Mouse (Mus musculus) bone marrow macrophage, adult 2 months (primary cell): ENCODE measurements around the gene Sesn2. TPM values are rescaled to one million over a fixed set of nuclear protein-coding genes. Genes with fewer than 3 reads are reported as not detected.

Experiments
- H3K27ac ChIP-seq: 2 replicates; pipeline ENCODE4 v1.5.1; 2012; ENCODE audit warnings: low read depth, low read length; ENCODE audit not compliant: insufficient read depth
- H3K4me1 ChIP-seq: 2 replicates; pipeline ENCODE4 v1.6.1; 2012; ENCODE audit warnings: low read length; ENCODE audit not compliant: control insufficient read depth, insufficient read depth
- H3K4me3 ChIP-seq: 2 replicates; pipeline ENCODE4 v1.5.1; 2012; ENCODE audit warnings: mild to moderate bottlenecking, low read length, moderate library complexity; ENCODE audit not compliant: insufficient read depth
- CTCF ChIP-seq: IDR thresholded peaks from 2 replicates; pipeline ENCODE4 v1.5.1; 2012; ENCODE audit warnings: low read depth, mild to moderate bottlenecking, low read length, moderate library complexity
- POLR2A ChIP-seq: IDR thresholded peaks from 2 replicates; pipeline ENCODE4 v1.6.1; 2012; ENCODE audit warnings: mild to moderate bottlenecking, low read depth, low read length, borderline replicate concordance
- polyA plus RNA-seq: library from polyadenylated mRNA; stranded (reverse); fragments of >200 nt; gene quantifications from 2 replicates; pipeline ENCODE4 v1.2.4, GENCODE M21; 2012; ENCODE audit not compliant: missing spikeins, insufficient read depth, insufficient read length

Sesn2 gene
- polyA plus RNA-seq, 1 experiment, result 13.8 TPM

DNA sequence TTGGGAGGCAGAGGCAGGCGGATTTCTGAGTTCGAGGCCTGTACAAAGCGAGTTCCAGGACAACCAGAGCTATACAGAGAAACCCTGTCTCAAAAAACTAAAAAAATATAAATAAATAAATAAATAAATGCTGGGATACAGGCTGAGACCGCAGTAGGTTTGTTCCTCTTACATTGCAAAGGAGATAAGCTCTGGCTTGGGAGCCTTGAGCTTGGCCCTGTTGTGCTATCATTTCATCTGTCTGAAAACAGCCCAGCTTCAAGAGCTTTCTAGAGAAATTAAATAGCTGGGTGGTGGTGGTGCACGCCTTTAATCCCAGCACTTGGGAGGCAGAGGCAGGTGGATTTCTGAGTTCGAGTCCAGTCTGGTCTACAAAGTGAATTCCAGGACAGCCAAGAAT, 8.7 kb downstream of the Sesn2 start:
- no peak overlapping the region for H3K4me3 ChIP-seq
- no peak for TF ChIP-seq POLR2A
- peaks cover 32% of the 10 kb centered on the region for H3K4me1 ChIP-seq
- H3K27ac ChIP-seq, result no peak overlapping the region

DNA sequence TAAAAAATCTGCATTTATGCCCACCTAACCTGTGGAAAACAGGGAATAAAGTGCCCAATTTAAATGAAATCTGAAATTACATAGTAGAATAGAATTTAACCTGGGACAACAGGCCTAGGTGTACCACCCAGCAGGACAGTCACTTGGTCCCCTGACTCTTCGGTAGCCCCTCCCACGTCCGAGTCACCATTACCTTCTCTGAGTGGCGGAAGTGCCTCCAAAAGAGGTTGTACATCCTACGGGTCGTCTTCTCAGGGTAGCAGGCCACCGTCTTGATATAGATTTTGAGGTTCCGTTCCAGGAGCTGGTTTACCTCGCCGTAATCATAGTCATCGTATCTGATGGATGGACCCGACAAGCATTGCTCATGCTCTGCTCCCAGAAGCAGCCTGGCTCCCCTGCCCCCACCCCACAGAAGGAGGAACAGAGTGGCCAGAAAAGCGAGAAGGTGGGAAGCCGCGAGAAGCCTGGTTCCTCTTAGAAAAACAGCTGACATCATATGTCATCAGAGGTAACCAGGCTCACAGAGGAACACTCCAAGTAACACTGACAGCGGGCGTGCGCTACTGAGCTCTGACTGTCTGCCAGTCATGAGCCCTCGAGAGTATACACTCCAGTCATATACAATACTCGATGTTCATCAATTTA, 15.9 kb downstream of the Sesn2 start:
- Histone ChIP-seq H3K27ac (no peak overlapping the region), H3K4me1 (peaks cover 44% of the 10 kb centered on the region), H3K4me3 (no peak overlapping the region)
- TF ChIP-seq POLR2A (no peak), CTCF (no peak)

DNA sequence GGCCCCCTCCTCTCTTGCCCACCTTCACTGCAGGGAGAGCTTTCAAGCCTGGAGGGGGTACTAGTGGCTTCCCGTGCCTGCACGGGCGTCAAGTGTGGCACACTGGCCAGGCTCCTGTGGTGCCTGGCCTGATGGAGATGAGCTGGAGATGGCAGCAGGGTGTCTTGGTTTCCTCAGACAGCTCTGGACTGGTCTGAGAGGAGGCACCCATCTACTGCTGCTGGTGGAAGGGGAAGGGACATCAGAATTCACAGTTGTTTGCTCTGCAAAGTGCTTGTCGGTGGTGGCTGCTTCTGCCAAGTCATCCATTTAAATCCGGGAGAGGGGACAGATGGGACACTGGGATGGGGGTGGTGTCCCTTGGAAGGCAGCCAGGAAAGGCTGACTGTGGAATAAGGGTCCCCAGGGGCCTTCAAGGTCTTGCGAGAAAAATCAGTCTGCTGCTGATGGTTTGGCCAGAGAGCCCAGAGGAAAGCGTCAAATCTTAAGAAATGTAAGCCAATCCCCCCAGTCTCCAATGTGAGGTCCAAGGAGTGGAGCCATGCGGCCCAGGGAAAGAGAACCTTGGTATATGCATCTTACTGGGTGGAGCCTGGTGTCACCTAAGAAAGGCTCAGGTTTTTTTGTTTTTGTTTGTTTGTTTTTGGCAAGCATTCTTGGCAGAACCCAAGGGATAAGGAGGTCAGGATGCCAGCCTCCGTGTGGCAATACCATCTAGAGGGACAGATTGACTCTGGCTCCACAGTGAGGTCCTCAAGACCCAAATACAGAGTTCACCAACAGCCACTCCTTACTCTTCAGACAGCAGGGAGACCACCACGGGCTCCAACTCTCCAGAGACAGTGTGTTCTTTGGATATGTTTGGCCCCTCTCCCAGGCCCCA, 17.9 kb downstream of the Sesn2 start:
- Histone ChIP-seq H3K4me3 (no peak overlapping the region), H3K27ac (no peak overlapping the region), H3K4me1 (peaks cover 55% of the 10 kb centered on the region)
- TF ChIP-seq POLR2A, result no peak
- TF ChIP-seq CTCF, result no peak

DNA sequence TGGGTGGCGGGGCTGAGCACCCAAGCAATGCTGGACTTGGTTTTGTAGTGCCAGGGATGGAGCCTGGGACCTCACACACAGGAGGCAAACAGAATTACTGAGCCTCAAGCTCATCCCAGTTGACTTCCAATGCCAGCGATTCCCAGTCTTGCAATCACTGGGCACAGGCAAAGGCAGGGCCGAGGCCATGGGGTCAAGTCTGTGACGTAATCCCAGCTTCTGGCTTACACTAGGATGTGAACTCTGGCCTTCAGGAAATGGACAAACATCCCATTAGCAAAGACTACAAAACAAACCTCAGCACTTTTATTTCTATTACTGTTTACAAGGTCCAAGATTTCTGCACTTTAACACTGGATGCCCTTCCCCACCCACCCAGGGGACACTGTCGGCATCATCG, 18.6 kb downstream of the Sesn2 start:
- Histone ChIP-seq H3K27ac (peak overlapping the region; percentile 4; the same call in 1 of the 2 replicates), H3K4me1 (peaks cover 55% of the 10 kb centered on the region), H3K4me3 (no peak overlapping the region)
- TF ChIP-seq CTCF (no peak), POLR2A (no peak)

DNA sequence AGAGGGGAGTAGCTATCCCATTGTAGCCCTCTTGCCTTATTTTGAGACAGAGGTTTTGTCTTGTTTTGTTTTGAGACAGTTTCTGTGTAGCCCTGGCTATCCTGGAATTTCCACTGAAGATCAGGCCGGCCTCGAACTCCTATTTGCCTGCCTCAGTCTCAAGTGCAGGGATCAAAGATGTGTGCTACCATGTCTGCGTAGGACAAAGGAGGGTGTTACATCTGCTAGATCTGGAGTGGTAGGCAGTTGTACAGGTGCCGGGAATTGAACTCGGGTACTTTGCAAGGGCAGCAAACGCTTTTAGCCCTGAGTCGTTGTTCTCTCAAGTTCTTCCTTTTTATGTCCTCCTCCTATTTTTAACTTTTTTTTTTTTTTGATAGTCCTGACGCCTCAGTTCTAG, 19.2 kb downstream of the Sesn2 start:
- TF ChIP-seq POLR2A (no peak), CTCF (no peak)
- peaks cover 55% of the 10 kb centered on the region for H3K4me1 ChIP-seq
- no peak overlapping the region for H3K4me3 ChIP-seq
- no peak overlapping the region for H3K27ac ChIP-seq

DNA sequence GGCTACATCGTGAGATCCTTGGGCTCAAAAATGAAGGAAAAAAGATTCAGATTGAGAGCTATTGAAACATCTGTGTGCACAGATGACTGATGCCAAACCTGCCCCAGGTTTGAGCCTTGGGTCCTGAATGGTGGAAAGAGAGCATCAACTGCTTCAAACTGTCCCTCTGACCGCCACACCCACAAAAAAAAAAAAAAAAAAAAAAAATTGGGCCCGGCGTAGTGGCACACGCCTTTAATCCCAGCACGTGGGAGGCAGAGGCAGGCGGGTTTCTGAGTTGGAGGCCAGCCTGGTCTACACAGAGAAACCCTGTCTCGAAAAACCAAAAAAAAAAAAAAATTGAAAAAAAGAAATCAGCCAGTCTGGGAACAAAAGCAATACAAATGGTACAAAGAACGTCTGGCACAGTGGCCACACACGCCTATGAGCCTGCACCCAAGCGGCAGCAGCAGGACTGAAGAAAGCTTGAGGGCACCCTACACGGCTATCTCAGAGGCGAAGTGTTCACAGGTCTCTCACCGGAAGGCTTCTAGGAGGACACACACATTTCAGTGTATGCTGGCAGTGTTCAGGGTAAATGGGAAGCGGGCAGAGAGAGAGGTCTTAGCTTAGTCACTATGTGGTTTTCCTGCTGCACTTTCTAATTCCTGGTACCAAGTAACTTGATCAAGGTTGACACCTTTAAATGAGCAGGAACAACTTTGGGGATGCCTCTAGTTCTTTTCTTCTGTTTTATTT, 19.9 kb downstream of the Sesn2 start:
- no peak overlapping the region for H3K27ac ChIP-seq
- TF ChIP-seq CTCF, result no peak
- TF ChIP-seq POLR2A, result no peak

DNA sequence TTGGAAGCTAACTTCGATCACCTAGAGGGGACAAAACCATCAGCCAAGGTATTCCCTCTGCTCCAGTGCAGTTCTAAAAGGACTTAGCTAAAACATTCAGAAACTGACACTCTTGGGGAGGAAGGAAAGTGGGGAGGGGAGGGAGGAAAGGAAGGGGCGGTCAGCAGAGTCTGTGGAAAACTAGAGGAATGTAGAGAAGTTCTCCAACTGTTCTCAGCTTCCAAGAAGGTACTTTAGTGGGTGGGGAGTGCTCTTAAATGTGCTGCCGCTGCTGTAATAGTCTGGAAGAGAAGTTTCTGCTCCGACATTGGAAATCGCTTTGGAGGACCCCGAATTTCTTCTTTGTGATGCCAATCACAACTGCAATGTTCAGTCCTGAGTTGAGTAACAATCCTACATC, 21.3 kb downstream of the Sesn2 start:
- no peak overlapping the region for H3K4me3 ChIP-seq
- H3K4me1 ChIP-seq, result peaks cover 38% of the 10 kb centered on the region
- no peak overlapping the region for H3K27ac ChIP-seq
- TF ChIP-seq POLR2A (no peak), CTCF (no peak)

More for the DNA sequence above, 19.9 kb downstream of the Sesn2 start:
- H3K4me1 ChIP-seq, result peaks cover 51% of the 10 kb centered on the region
- no peak overlapping the region for H3K4me3 ChIP-seq

DNA sequence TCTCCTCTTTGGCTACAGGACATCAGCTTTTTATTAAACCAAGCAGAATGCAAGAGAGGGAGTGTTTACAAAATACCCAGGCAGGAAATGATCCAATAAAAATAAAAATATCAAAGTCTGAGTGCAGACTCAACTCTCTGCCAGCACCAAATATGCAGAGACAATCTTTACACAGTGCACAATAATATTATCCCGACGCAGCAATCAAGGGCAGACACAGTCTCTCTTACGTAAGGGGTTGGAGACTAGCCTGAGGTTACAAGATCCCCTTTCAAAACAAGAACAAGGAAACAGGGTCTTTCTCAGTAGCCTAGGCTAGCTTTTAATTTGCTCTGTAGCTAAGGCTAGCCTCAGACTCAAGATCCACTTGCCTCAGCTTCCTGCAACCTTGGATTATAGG, 21.8 kb downstream of the Sesn2 start:
- TF ChIP-seq CTCF, result no peak
- TF ChIP-seq POLR2A, result no peak
- no peak overlapping the region for H3K27ac ChIP-seq
- H3K4me3 ChIP-seq, result no peak overlapping the region
- H3K4me1 ChIP-seq, result peaks cover 37% of the 10 kb centered on the region

DNA sequence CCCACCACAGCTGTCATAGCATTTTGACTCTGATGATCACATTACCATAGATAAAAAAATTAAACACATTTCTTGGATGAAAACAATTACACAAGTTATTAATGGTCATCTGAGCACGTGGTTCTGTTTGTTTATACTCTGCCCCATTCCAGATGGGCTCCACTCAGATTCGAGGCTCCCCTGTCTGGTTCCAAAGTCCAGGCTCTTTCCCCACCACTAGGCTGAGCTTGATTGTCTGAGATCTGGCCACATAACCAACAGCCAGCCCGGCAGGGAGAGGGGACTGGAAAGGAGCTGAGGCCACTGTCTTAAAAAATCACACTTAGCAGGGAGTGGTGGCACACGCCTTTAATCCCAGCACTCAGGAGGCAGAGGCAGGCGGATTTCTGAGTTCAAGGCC, 25.5 kb downstream of the Sesn2 start:
- H3K4me1 ChIP-seq, result peaks cover 10% of the 10 kb centered on the region
- TF ChIP-seq POLR2A, result no peak
- no peak for TF ChIP-seq CTCF
- H3K4me3 ChIP-seq, result no peak overlapping the region
- H3K27ac ChIP-seq, result no peak overlapping the region
